Mouse (Mus musculus): ENCODE data around the gene Gm5861.
"Not testable (repeated sequence)": the region's sequence is repeated elsewhere in the genome, so short reads cannot be mapped to it uniquely, and the experiment has no call there.

Gm5861 gene

GRCm38 (mm10) chr5:11182772-11183171 is at the start of gene Gm5861:
TSS of gene Gm5861 (plus strand) at chr5:11183072.
- DNase-seq, result not testable (repeated sequence)

DNA sequence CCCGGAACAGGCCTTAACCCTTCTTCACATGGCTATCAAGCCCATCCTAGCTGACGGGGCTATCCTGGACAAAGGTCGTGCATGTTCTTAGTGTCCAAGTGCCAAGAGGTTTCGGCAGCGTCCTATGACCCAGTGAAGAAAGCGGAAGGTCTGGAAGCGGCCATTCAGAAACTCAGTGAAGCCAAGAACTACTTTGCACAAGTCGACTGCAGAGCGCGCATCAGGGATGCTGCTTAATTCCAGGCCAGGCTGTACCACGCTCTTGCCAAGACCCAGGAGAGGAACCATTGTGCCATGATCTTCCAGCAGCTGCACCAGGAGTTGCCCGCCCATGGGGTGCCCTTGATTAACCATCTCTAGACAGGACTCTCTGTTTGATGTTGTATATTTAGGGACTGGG is 44.8 kb upstream of the Gm5861 start:
- not testable (repeated sequence) for DNase-seq

Data from cerebellum, adult 11-12 months (tissue).